Mouse (Mus musculus) layer of hippocampus, adult 9-11 months (tissue): ENCODE data around the gene Car5a.
A peak's percentile ranks its signal among the peaks of the same experiment; 100 is the strongest.

ENCODE experiments used
- DNase-seq: peaks from one replicate; pipeline ENCODE4 v3.0.0; 2022

Gene Car5a

GRCm38 (mm10) chr8:121905420-121905819 is 39.3 kb downstream of the Car5a start:
- DNase-seq: no peak

GRCm38 (mm10) chr8:121904999-121905398 is 39.7 kb downstream of the Car5a start:
- no peak for DNase-seq

DNA sequence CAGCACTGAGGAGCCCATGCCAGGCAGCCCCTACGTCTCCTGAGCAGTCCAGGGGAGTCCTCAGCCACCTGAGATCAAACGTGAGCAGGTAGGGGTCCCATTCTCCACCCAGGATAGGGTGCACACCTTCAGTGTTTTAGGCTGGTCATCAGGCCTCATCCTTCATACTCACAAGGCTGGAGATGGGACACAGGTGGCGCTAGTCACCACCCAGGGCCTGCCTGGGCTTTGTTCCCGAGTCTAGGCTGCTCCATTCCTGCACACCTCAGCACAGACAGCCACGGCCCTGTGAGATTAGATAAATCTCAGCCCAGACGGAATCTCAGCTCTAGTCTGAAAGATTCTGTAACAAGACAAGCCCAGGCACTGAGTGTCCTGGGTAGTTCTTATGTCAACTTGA is 40.7 kb downstream of the Car5a start:
- no peak for DNase-seq

GRCm38 (mm10) chr8:121901498-121902236 is 43.0 kb downstream of the Car5a start:
- no peak for DNase-seq

GRCm38 (mm10) chr8:121899180-121900044 is 45.3 kb downstream of the Car5a start:
- no peak for DNase-seq

GRCm38 (mm10) chr8:121898401-121898931 is 46.2 kb downstream of the Car5a start:
- DNase-seq: peak; percentile 88

DNA sequence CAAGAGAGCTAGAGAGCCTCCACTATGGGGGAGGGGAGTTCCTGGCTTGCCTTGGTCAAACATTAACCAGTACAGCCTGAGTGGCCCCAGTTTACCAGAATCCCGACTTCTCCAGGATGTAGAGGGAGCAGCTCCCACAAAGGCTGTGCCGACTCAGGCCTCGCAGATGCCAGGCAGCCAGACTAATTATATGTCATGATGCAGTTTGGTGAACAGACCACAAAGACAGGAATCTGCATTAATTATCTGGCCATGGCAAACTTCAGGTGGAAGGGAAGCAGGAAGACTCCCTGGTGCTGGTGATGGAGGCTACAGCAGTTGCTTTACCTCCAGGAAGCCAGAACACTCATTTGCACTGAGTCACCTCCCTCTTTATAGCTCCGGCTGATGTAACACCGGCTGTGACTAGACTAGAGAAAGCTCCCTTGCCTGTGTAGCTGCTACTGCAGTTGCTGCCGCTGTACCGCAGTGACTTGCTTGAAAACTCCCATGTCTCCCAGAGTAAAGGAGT is 46.8 kb downstream of the Car5a start:
- peak; percentile 71 for DNase-seq

GRCm38 (mm10) chr8:121897205-121897604 is 47.5 kb downstream of the Car5a start:
- DNase-seq: no peak

DNA sequence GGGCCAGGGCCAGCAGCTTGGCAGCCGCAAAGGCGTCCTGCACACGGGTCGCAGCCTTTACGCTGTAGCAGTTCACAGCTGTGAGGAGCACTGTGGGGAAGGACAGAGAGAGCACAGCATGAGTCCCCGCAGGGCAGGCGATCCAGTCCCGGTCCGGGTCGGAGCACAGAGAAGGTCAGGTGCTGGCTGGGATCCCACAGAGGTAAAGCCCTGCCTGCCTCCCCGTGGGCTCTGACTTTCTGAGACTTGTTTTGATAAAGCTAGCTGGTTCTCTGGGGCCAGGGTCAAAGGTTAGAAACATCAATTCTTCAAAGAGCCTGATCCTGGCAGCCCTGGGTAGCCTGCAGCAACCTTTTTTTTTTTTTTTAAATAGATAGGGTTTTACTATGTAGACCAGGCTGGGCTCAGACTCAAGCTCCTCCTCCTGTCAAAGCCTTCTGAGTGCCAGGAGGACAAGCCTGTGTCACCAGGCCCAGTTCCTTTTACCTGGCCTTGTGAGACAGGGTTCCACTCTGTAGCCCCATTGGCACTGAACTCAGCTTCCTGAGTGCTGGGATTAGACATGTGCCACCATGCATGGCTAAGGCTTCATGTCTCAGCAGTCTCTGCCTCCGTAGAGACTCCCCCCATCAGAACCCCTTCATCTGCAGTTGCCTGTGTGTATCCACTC is 48.1 kb downstream of the Car5a start:
- DNase-seq: no peak

GRCm38 (mm10) chr8:121895910-121896309 is 48.8 kb downstream of the Car5a start:
- no peak for DNase-seq

- DNase-seq: no peak
These were observed 51.8 kb downstream of the Car5a start for GRCm38 (mm10) chr8:121892875-121893274.

DNA sequence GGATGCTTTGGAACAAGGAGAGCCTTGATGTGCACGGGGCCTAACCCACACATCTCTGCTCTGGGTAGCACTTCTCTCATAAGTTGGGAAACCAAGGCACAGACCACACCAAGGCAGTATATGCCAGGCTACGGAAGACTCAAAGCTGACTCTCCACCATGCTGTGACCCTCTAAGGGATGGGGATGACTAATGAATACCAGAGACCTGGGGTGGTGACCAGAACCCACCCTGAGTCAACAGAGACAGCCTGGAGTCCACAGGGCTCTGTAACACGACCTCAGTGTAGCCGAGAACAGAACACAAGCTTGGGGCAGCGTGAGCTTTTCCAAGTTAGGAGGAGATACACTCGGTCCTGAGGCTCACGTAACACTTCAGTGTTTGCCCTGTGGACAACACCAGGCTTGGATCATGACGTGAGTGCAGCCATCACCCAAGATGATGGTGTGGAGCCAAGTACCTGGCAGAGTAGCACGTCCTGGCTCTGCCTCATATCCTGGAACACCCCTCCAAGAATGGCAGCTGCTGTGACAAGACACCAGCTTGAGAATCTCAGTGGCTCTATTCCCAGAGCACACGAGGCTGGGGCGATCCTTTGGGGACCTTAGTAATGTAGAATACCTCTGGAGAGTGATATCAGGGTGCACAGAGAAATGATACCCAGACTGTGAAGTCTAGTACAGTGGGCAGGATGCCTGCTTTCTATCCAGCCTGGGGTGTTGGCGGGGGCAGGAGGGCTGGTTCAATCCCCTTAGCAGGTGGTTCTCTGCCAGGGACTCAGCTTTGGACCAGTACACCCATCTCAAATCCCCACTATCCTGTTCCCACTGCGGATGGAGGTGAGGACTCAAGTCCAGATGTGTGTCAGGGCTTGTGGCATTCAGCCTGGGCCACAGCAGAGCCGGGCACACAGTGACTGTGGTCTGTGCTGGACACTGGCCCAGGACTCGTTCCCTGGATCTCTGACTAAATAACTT is 54.6 kb downstream of the Car5a start:
- DNase-seq: no peak

DNA sequence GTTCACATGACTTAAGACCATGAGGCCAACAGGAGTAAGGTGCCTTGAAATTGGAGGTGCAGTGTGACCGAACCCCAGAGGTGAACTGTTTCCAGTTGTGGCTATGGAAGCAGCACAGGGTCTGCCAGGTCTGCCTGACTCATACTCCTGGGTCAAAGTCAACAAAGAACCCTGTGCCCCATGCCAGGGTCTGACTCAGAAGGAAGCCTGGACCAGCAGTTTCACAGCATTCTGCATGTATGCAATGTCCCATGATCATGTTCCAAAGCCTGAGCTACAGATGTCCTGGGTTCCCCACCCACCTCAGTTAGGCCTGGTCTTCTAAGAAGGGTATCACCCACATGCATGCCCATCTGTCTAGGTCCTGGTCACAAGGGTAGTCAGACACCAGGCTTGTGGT is 55.4 kb downstream of the Car5a start:
- DNase-seq: no peak

- no peak for DNase-seq
These were observed 57.2 kb downstream of the Car5a start for GRCm38 (mm10) chr8:121887547-121887946.

GRCm38 (mm10) chr8:121885433-121885832 is 59.3 kb downstream of the Car5a start:
- DNase-seq: peak; percentile 64

DNA sequence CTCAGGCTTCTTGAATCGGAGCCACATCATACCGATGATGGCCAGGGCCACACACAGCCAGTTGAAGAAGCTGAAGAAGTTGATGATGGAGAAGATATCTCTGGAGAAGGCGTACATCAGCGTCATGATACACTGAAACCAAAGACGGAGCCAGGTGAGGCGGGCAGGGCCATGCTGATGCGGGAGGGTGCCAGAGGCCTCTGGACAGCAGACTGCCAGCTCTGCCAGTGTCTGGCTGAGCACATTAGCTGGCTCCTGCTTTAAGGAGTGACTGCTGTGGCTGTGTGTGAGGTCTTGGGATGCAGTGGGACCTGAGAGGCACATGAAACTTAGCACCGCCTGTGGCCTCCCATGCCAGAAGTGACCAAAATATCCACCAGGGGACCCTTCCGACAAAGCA is 59.7 kb downstream of the Car5a start:
- DNase-seq: no peak

DNA sequence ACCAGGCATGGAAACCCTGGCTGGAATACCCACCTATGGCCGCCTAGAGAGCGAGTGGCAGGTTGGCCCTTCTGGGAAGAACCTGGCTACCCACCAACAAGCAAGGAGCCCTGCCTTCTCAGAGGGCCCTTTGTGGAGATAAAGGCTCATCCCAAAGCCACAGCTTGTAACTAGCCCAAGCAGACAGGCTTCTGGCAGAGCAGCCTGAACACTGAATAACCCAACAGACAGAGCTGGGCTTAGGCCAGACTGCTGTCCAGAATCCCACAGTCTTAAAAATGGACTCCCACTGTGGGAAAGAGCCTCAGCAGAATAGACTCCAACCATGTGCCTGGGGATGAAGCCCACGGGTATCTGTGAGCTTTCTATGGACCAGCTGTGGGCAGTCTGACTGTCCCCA is 60.5 kb downstream of the Car5a start:
- DNase-seq: no peak

- no peak for DNase-seq
These were observed 62.8 kb downstream of the Car5a start for GRCm38 (mm10) chr8:121881921-121882320.

DNA sequence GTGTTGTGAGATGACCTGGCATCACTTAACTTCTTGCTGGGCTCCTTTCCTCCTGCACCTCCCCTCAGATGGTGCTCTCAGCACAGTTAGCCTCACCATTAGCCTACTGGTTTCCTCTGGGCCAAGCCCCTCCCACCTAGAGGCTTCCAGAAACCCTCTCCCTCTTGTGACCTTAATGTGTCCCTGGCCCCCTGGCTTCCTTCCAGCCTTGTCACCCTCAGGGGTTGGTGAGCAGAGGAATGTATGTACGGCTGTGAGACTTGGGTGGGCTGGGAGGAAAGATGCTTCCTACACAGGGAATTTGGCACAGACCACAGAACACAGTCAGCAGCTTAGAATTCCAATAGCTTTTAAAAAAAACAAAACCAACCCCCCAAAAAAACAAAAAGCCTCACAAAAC is 63.9 kb downstream of the Car5a start:
- DNase-seq: no peak

GRCm38 (mm10) chr8:121879712-121880111 is 65.0 kb downstream of the Car5a start:
- no peak for DNase-seq

GRCm38 (mm10) chr8:121877828-121878480 is 66.8 kb downstream of the Car5a start:
- no peak for DNase-seq
